Mouse (Mus musculus): ENCODE measurements around the gene Ndufs2. TPM values are rescaled to one million over a fixed set of nuclear protein-coding genes. Genes with fewer than 3 reads are reported as not detected.

The Ndufs2 gene
- total and polyA plus RNA-seq, 2 experiments from 2014 or later = 221 to 230 TPM

DNA sequence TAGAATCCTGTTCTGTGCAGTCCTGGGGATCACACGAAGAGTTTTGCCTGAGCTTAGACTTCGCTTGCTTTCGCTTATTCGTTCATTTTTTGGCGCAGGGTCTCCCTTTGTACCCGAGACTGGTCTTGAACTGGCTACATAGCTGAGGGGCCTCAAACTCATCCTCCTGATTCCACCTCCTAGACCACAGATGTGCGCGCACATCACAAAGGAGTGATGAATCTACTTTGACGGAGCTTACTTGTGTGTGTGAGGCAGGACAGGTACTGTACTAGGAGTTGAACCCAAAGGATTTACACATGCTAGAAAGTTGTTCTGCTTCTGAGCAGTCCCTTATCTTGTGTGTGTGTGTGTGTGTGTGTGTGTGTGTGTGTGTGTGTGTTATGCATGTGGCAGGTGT, 60.4 kb downstream of the Ndufs2 start:
- Histone ChIP-seq H3K4me1 (ENCODE audit: insufficient read depth, low read length) (peaks cover 8% of the 10 kb centered on the region; the same call in 1 of the 2 replicates), H3K9me3 (ENCODE audit: low read length) (no peaks in the 10 kb centered on the region), H3K27me3 (ENCODE audit: insufficient read depth, low read length) (no peaks in the 10 kb centered on the region), H3K27ac (ENCODE audit: low read depth, low read length) (no peak overlapping the region), H3K4me2 (ENCODE audit: low read depth, low read length, poor library complexity, severe bottlenecking) (no peak overlapping the region), H3K36me3 (ENCODE audit: insufficient read depth, low read length) (no peaks in the 10 kb centered on the region), H3K4me3 (ENCODE audit: low read depth, low read length) (no peak overlapping the region), H3K9ac (replicated peaks; ENCODE audit: low read length, poor library complexity, severe bottlenecking) (no peak overlapping the region)
- no peak for ATAC-seq (ENCODE audit: low FRiP score)
- 95% methylated on average over 9 of the region's 9 CpGs for WGBS
- no peak for TF ChIP-seq CTCF (IDR thresholded peaks at IDR 0.05)
- no peak for DNase-seq (ENCODE audit: low spot score)

DNA sequence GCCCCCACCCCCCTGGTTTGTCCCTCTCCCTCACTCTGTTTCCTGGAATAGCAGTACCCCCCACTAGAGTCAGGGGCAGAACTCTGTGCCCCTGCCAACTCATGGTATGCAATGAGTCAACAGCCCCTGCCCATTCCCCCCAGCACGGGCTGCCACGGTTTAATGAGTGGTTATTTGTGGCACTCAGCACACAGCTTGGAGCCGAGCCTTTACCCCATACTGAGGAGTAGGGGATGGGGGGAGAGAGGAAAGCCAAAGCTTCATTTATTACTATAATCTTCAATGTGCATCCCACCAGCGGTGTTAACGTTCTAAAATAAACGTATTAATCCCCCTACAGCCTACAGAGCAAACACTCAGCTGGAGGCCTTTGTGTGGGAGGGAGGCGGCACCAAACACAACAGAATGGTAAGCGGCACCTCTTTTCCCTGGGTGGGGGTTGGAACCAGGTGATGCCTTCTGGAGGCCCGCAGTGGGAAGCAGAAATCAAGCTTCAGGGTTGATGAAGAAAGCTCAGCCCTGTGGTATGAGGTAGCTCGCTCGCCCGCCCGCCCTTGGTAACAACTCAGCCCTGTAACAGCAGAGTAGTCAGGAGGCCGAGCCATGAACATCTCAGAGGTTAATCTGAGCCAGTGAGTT, 61.6 kb downstream of the Ndufs2 start:
- DNase-seq (ENCODE audit: low spot score) (no peak), ATAC-seq (ENCODE audit: low FRiP score) (no peak)
- no peaks in the 10 kb centered on the region for H3K27me3 ChIP-seq (ENCODE audit: insufficient read depth, low read length)
- H3K27ac ChIP-seq (ENCODE audit: low read depth, low read length) = no peak overlapping the region
- 32% methylated on average over 14 of the region's 14 CpGs for WGBS
- H3K9me3 ChIP-seq (ENCODE audit: low read length) = no peaks in the 10 kb centered on the region
- no peak overlapping the region for H3K4me3 ChIP-seq (ENCODE audit: low read depth, low read length)
- H3K4me1 ChIP-seq (ENCODE audit: insufficient read depth, low read length) = peaks cover 8% of the 10 kb centered on the region; the same call in 1 of the 2 replicates
- H3K36me3 ChIP-seq (ENCODE audit: insufficient read depth, low read length) = no peaks in the 10 kb centered on the region
- TF ChIP-seq CTCF (IDR thresholded peaks at IDR 0.05) = no peak
- H3K4me2 ChIP-seq (ENCODE audit: low read depth, low read length, poor library complexity, severe bottlenecking) = no peak overlapping the region
- no peak overlapping the region for H3K9ac ChIP-seq (replicated peaks; ENCODE audit: low read length, poor library complexity, severe bottlenecking)

GRCm38 (mm10) chr1:171189046-171189445, 62.1 kb downstream of the Ndufs2 start:
- Histone ChIP-seq H3K36me3 (ENCODE audit: insufficient read depth, low read length) (no peaks in the 10 kb centered on the region), H3K4me3 (ENCODE audit: low read depth, low read length) (no peak overlapping the region), H3K9me3 (ENCODE audit: low read length) (no peaks in the 10 kb centered on the region), H3K27me3 (ENCODE audit: insufficient read depth, low read length) (no peaks in the 10 kb centered on the region), H3K4me1 (ENCODE audit: insufficient read depth, low read length) (peaks cover 8% of the 10 kb centered on the region; the same call in 1 of the 2 replicates), H3K9ac (replicated peaks; ENCODE audit: low read length, poor library complexity, severe bottlenecking) (no peak overlapping the region), H3K4me2 (ENCODE audit: low read depth, low read length, poor library complexity, severe bottlenecking) (no peak overlapping the region), H3K27ac (ENCODE audit: low read depth, low read length) (no peak overlapping the region)
- no peak for TF ChIP-seq CTCF (IDR thresholded peaks at IDR 0.05)
- no peak for DNase-seq (ENCODE audit: low spot score)
- 24% methylated on average over 8 of the region's 8 CpGs for WGBS
- no peak for ATAC-seq (ENCODE audit: low FRiP score)

DNA sequence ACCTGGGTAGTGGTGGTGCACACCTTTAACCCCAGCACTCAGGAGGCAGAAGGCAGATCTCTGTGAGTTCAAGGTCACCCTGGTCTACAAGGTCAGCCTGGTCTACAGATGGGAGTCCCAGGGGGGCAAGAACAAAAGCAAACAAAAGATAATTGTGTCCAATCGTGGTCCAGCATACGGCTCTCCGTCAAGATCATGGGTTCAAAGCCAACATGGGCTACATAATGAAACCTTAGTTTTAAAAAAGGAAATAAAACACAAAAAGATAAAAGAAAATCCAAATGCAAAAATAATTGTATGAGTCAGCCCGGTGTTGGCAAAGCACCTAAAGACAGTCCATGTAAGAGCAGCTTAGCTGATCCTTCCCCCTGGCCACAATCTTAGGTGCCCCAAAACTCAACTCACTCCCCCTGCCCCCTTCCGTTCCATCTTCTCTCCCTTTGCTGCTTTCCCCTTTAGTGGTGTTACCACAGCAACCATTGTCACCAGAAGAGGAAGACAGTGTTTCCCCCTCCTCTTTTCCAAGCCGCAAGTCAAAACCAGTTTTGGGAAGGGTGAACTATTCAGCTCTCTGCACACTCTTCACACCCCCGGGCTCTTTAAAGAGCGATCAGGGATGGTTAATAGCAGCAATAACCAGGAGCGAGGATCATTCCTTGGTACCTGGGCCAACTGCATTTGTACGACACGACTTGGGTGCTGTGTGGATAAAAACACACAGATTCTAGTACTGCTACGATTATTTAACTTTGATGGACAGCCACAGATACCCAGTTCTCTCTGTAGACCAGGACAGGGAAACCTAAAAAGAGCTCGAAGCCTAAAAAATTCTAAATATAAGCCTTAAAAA, 63.1 kb downstream of the Ndufs2 start:
- no peak overlapping the region for H3K9ac ChIP-seq (replicated peaks; ENCODE audit: low read length, poor library complexity, severe bottlenecking)
- DNase-seq (ENCODE audit: low spot score) = no peak
- H3K9me3 ChIP-seq (ENCODE audit: low read length) = no peaks in the 10 kb centered on the region
- 16% methylated on average over 13 of the region's 13 CpGs for WGBS
- no peak for TF ChIP-seq CTCF (IDR thresholded peaks at IDR 0.05)
- H3K36me3 ChIP-seq (ENCODE audit: insufficient read depth, low read length) = no peaks in the 10 kb centered on the region
- H3K4me2 ChIP-seq (ENCODE audit: low read depth, low read length, poor library complexity, severe bottlenecking) = peak overlapping the region; percentile 13; the same call in 1 of the 2 replicates
- H3K4me1 ChIP-seq (ENCODE audit: insufficient read depth, low read length) = peaks cover 1% of the 10 kb centered on the region; the same call in 1 of the 2 replicates
- H3K27me3 ChIP-seq (ENCODE audit: insufficient read depth, low read length) = no peaks in the 10 kb centered on the region
- no peak overlapping the region for H3K27ac ChIP-seq (ENCODE audit: low read depth, low read length)
- peak; percentile 29 for ATAC-seq (ENCODE audit: low FRiP score)
- H3K4me3 ChIP-seq (ENCODE audit: low read depth, low read length) = no peak overlapping the region

- Histone ChIP-seq H3K9me3 (ENCODE audit: low read length) (no peaks in the 10 kb centered on the region), H3K4me3 (ENCODE audit: low read depth, low read length) (no peak overlapping the region), H3K4me1 (ENCODE audit: insufficient read depth, low read length) (no peaks in the 10 kb centered on the region), H3K36me3 (ENCODE audit: insufficient read depth, low read length) (no peaks in the 10 kb centered on the region), H3K27ac (ENCODE audit: low read depth, low read length) (no peak overlapping the region), H3K9ac (replicated peaks; ENCODE audit: low read length, poor library complexity, severe bottlenecking) (no peak overlapping the region), H3K4me2 (ENCODE audit: low read depth, low read length, poor library complexity, severe bottlenecking) (no peak overlapping the region), H3K27me3 (ENCODE audit: insufficient read depth, low read length) (no peaks in the 10 kb centered on the region)
- 74% methylated on average over 8 of the region's 8 CpGs for WGBS
- ATAC-seq (ENCODE audit: low FRiP score) = no peak
- DNase-seq (ENCODE audit: low spot score) = no peak
- no peak for TF ChIP-seq CTCF (IDR thresholded peaks at IDR 0.05)
Observed at GRCm38 (mm10) chr1:171185655-171186054, 65.5 kb downstream of the Ndufs2 start.

Other genes with a start within 250 kb of the Ndufs2 start
- gene Fcgr4, start 232.5 kb downstream of the Ndufs2 start, total RNA-seq (2014; rRNA removed) = 0.57 TPM in 1 of 2 replicates, not detected in the other
- 0.25 and 0.48 TPM in 2 replicates for gene Fcgr4, start 232.5 kb downstream of the Ndufs2 start, polyA plus RNA-seq (2015; fragmentation: Nextera tagmentation; extraction: Ambion mirVana)
- gene Fcgr3, start 186.5 kb downstream of the Ndufs2 start, total RNA-seq (2014; rRNA removed) = 18.1 and 19.8 TPM in 2 replicates
- 12.8 and 14.2 TPM in 2 replicates for gene Fcgr3, start 186.5 kb downstream of the Ndufs2 start, polyA plus RNA-seq (2015; fragmentation: Nextera tagmentation; extraction: Ambion mirVana)
- gene Cfap126, start 137.5 kb downstream of the Ndufs2 start, total RNA-seq (2014; rRNA removed) = 0.38 and 1.5 TPM in 2 replicates
- gene Cfap126, start 137.5 kb downstream of the Ndufs2 start, polyA plus RNA-seq (2015; fragmentation: Nextera tagmentation; extraction: Ambion mirVana) = 6.0 and 8.1 TPM in 2 replicates
- gene Sdhc, start 100.8 kb downstream of the Ndufs2 start, total RNA-seq (2014; rRNA removed) = 263 TPM in 2 replicates
- gene Sdhc, start 100.8 kb downstream of the Ndufs2 start, polyA plus RNA-seq (2015; fragmentation: Nextera tagmentation; extraction: Ambion mirVana) = 313 and 326 TPM in 2 replicates
- gene Mpz, start 100.7 kb downstream of the Ndufs2 start, total RNA-seq (2014; rRNA removed) = 0.49 and 0.90 TPM in 2 replicates
- 0.63 and 0.67 TPM in 2 replicates for gene Mpz, start 100.7 kb downstream of the Ndufs2 start, polyA plus RNA-seq (2015; fragmentation: Nextera tagmentation; extraction: Ambion mirVana)
- gene Pcp4l1, start 55.1 kb downstream of the Ndufs2 start, total RNA-seq (2014; rRNA removed) = 16.9 and 22.1 TPM in 2 replicates
- 24.1 and 29.1 TPM in 2 replicates for gene Pcp4l1, start 55.1 kb downstream of the Ndufs2 start, polyA plus RNA-seq (2015; fragmentation: Nextera tagmentation; extraction: Ambion mirVana)
- gene Nr1i3, start 37.4 kb downstream of the Ndufs2 start, total RNA-seq (2014; rRNA removed) = 0.11 TPM in 1 of 2 replicates, not detected in the other
- gene Nr1i3, start 37.4 kb downstream of the Ndufs2 start, polyA plus RNA-seq (2015; fragmentation: Nextera tagmentation; extraction: Ambion mirVana) = 0.19 and 0.23 TPM in 2 replicates
- 49.8 and 57.6 TPM in 2 replicates for gene Tomm40l, start 28.9 kb downstream of the Ndufs2 start, total RNA-seq (2014; rRNA removed)
- gene Tomm40l, start 28.9 kb downstream of the Ndufs2 start, polyA plus RNA-seq (2015; fragmentation: Nextera tagmentation; extraction: Ambion mirVana) = 33.9 and 44.6 TPM in 2 replicates
- gene Apoa2, start 26.3 kb downstream of the Ndufs2 start, total RNA-seq (2014; rRNA removed) = 3.7 TPM in 1 of 2 replicates, not detected in the other
- gene Apoa2, start 26.3 kb downstream of the Ndufs2 start, polyA plus RNA-seq (2015; fragmentation: Nextera tagmentation; extraction: Ambion mirVana) = 5.2 and 7.2 TPM in 2 replicates
- 21.3 and 25.9 TPM in 2 replicates for gene Fcer1g, start 17.0 kb downstream of the Ndufs2 start, total RNA-seq (2014; rRNA removed)
- gene Fcer1g, start 17.0 kb downstream of the Ndufs2 start, polyA plus RNA-seq (2015; fragmentation: Nextera tagmentation; extraction: Ambion mirVana) = 30.5 and 31.1 TPM in 2 replicates
- 5.2 and 8.2 TPM in 2 replicates for gene Adamts4, start 967 bp downstream of the Ndufs2 start, total RNA-seq (2014; rRNA removed)
- 3.4 and 4.2 TPM in 2 replicates for gene Adamts4, start 967 bp downstream of the Ndufs2 start, polyA plus RNA-seq (2015; fragmentation: Nextera tagmentation; extraction: Ambion mirVana)
- gene B4galt3, start 18.9 kb upstream of the Ndufs2 start, total RNA-seq (2014; rRNA removed) = 77.0 and 94.9 TPM in 2 replicates
- gene B4galt3, start 18.9 kb upstream of the Ndufs2 start, polyA plus RNA-seq (2015; fragmentation: Nextera tagmentation; extraction: Ambion mirVana) = 109 and 110 TPM in 2 replicates
- gene Ppox, start 29.8 kb upstream of the Ndufs2 start, total RNA-seq (2014; rRNA removed) = 36.5 and 45.9 TPM in 2 replicates
- 31.3 and 32.6 TPM in 2 replicates for gene Ppox, start 29.8 kb upstream of the Ndufs2 start, polyA plus RNA-seq (2015; fragmentation: Nextera tagmentation; extraction: Ambion mirVana)
- 59.5 and 65.9 TPM in 2 replicates for gene Usp21, start 36.6 kb upstream of the Ndufs2 start, total RNA-seq (2014; rRNA removed)
- 81.0 and 82.6 TPM in 2 replicates for gene Usp21, start 36.6 kb upstream of the Ndufs2 start, polyA plus RNA-seq (2015; fragmentation: Nextera tagmentation; extraction: Ambion mirVana)
- gene Ufc1, start 43.6 kb upstream of the Ndufs2 start, total RNA-seq (2014; rRNA removed) = 83.7 and 87.9 TPM in 2 replicates
- gene Ufc1, start 43.6 kb upstream of the Ndufs2 start, polyA plus RNA-seq (2015; fragmentation: Nextera tagmentation; extraction: Ambion mirVana) = 128 and 132 TPM in 2 replicates
- 29.8 and 42.1 TPM in 2 replicates for gene Dedd, start 77.8 kb upstream of the Ndufs2 start, total RNA-seq (2014; rRNA removed)
- 38.9 and 40.3 TPM in 2 replicates for gene Dedd, start 77.8 kb upstream of the Ndufs2 start, polyA plus RNA-seq (2015; fragmentation: Nextera tagmentation; extraction: Ambion mirVana)
- 42.5 and 44.0 TPM in 2 replicates for gene Nit1, start 94.3 kb upstream of the Ndufs2 start, total RNA-seq (2014; rRNA removed)
- 45.2 and 46.6 TPM in 2 replicates for gene Nit1, start 94.3 kb upstream of the Ndufs2 start, polyA plus RNA-seq (2015; fragmentation: Nextera tagmentation; extraction: Ambion mirVana)
- 17.3 and 18.4 TPM in 2 replicates for gene Pfdn2, start 94.3 kb upstream of the Ndufs2 start, total RNA-seq (2014; rRNA removed)
- 139 and 155 TPM in 2 replicates for gene Pfdn2, start 94.3 kb upstream of the Ndufs2 start, polyA plus RNA-seq (2015; fragmentation: Nextera tagmentation; extraction: Ambion mirVana)
- gene Klhdc9, start 109.4 kb upstream of the Ndufs2 start, total RNA-seq (2014; rRNA removed) = 4.0 and 4.5 TPM in 2 replicates
- 6.3 and 6.4 TPM in 2 replicates for gene Klhdc9, start 109.4 kb upstream of the Ndufs2 start, polyA plus RNA-seq (2015; fragmentation: Nextera tagmentation; extraction: Ambion mirVana)
- 4.7 and 9.3 TPM in 2 replicates for gene Nectin4, start 118.7 kb upstream of the Ndufs2 start, total RNA-seq (2014; rRNA removed)
- gene Nectin4, start 118.7 kb upstream of the Ndufs2 start, polyA plus RNA-seq (2015; fragmentation: Nextera tagmentation; extraction: Ambion mirVana) = 4.8 TPM in 2 replicates
- 0.82 and 1.1 TPM in 2 replicates for gene Arhgap30, start 137.6 kb upstream of the Ndufs2 start, total RNA-seq (2014; rRNA removed)
- gene Arhgap30, start 137.6 kb upstream of the Ndufs2 start, polyA plus RNA-seq (2015; fragmentation: Nextera tagmentation; extraction: Ambion mirVana) = 0.75 and 0.81 TPM in 2 replicates
- gene Usf1, start 159.9 kb upstream of the Ndufs2 start, total RNA-seq (2014; rRNA removed) = 134 and 156 TPM in 2 replicates
- 160 and 167 TPM in 2 replicates for gene Usf1, start 159.9 kb upstream of the Ndufs2 start, polyA plus RNA-seq (2015; fragmentation: Nextera tagmentation; extraction: Ambion mirVana)
- not detected in 2 replicates for gene Tstd1, start 167.5 kb upstream of the Ndufs2 start, total RNA-seq (2014; rRNA removed)
- gene Tstd1, start 167.5 kb upstream of the Ndufs2 start, polyA plus RNA-seq (2015; fragmentation: Nextera tagmentation; extraction: Ambion mirVana) = 3.1 and 3.9 TPM in 2 replicates
- 6.6 and 9.2 TPM in 2 replicates for gene F11r, start 186.1 kb upstream of the Ndufs2 start, total RNA-seq (2014; rRNA removed)
- 7.6 and 8.9 TPM in 2 replicates for gene F11r, start 186.1 kb upstream of the Ndufs2 start, polyA plus RNA-seq (2015; fragmentation: Nextera tagmentation; extraction: Ambion mirVana)

Measured in midbrain, postnatal 0 days (tissue).